Mouse (Mus musculus): ENCODE results near the gene Il31ra. TPM values are rescaled to one million over a fixed set of nuclear protein-coding genes. Genes with fewer than 3 reads are reported as not detected.
"Not testable (repeated sequence)": the region's sequence is repeated elsewhere in the genome, so short reads cannot be mapped to it uniquely, and the experiment has no call there.

Gene Il31ra
- polyA plus RNA-seq (2012; rRNA removed), result 0.31 and 0.33 TPM in 2 replicates

DNA sequence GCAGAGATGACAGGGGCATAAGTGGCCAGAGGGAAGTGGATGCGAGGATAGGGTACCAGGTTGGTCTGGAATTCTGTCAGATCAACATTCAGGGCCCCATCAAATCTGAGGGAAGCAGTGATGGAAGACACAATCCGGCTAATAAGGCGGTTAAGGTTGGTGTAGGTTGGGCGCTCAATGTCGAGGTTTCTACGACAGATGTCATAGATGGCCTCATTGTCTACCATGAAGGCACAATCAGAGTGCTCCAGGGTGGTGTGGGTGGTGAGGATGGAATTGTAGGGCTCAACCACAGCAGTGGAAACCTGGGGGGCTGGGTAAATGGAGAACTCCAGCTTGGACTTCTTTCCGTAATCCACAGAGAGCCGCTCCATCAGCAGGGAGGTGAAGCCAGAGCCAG, at the start of gene Il31ra:
Gene Il31ra, minus strand, starts transcription at position 101 of the 400 bp plus-strand sequence.
- H3K4me1 ChIP-seq (ENCODE audit: control insufficient read depth, insufficient read depth, insufficient read length); H3K27ac ChIP-seq (ENCODE audit: insufficient read depth, low read length); H3K27me3 ChIP-seq (ENCODE audit: control insufficient read depth, insufficient read depth, low read length); H3K36me3 ChIP-seq (ENCODE audit: control insufficient read depth, insufficient read depth, low read length); H3K4me3 ChIP-seq (ENCODE audit: extremely low read depth, insufficient read depth, insufficient read length); DNase-seq (ENCODE audit: low read depth in 1 of 2, low spot score in 2 of 2): not testable (repeated sequence)
- WGBS, result 90% methylated on average over 6 of the region's 8 CpGs

DNA sequence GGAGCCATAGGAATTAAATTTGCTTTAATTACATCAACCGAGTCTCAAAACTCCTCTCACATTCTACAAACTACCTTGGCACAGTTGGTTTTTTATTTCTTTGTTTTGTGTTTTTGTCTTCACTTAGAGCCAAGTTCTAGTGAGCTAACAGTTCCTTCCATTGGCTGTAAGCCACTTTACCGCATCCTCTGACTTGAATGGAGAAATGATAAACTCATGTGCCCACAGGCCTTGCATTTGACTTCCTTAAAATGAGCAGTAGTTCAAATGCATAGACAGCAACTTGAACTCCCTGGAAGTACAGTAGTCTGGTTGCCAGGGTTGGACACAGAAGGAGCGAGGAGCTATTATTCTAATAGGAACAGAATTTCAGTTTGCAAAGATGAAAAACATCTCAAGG, 48.7 kb upstream of the Il31ra start:
- no peak for DNase-seq (ENCODE audit: low read depth in 1 of 2, low spot score in 2 of 2)
- WGBS, result 80% methylated on average over 3 of the region's 3 CpGs

DNA sequence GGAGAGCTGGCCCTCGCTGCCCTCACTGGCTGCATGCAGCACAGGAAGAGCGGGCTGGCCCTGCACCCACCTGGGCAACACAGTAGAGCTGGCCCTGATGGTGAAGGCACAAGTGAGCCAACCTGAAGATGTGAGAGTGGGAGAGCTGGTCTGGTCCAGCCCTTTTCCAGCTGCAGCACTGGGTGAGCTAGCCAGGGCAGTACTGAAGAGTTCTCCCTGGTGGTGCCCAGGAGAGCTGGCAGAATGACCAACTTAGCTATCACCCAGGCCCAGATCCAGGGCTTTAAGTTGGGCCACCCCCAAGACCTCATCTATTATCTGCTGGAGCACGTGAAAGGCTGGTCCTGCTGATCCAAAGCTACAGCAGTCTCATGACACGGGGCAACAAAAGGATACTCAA, 45.0 kb upstream of the Il31ra start:
- no peak overlapping the region for H3K27ac ChIP-seq (ENCODE audit: insufficient read depth, low read length)
- TF ChIP-seq CTCF (IDR thresholded peaks at IDR 0.05; ENCODE audit: extremely low read depth, insufficient read depth, insufficient read length, insufficient replicate concordance) (no peak), POLR2A (IDR thresholded peaks at IDR 0.05; ENCODE audit: low read depth, low read length) (no peak)
- H3K4me1 ChIP-seq (ENCODE audit: control insufficient read depth, insufficient read depth, insufficient read length), result no peaks in the 10 kb centered on the region; the same call in 1 of the 2 replicates
- no peaks in the 10 kb centered on the region for H3K27me3 ChIP-seq (ENCODE audit: control insufficient read depth, insufficient read depth, low read length)
- no peak for DNase-seq (ENCODE audit: low read depth in 1 of 2, low spot score in 2 of 2)
- 84% methylated on average over 4 of the region's 4 CpGs for WGBS
- no peaks in the 10 kb centered on the region for H3K36me3 ChIP-seq (ENCODE audit: control insufficient read depth, insufficient read depth, low read length)
- H3K4me3 ChIP-seq (ENCODE audit: extremely low read depth, insufficient read depth, insufficient read length), result no peak overlapping the region

More for the DNA sequence above, 48.7 kb upstream of the Il31ra start:
- Histone ChIP-seq H3K27ac (ENCODE audit: insufficient read depth, low read length) (no peak overlapping the region), H3K4me3 (ENCODE audit: extremely low read depth, insufficient read depth, insufficient read length) (no peak overlapping the region), H3K4me1 (ENCODE audit: control insufficient read depth, insufficient read depth, insufficient read length) (no peaks in the 10 kb centered on the region), H3K36me3 (ENCODE audit: control insufficient read depth, insufficient read depth, low read length) (no peaks in the 10 kb centered on the region), H3K27me3 (ENCODE audit: control insufficient read depth, insufficient read depth, low read length) (no peaks in the 10 kb centered on the region)
- no peak for TF ChIP-seq CTCF (IDR thresholded peaks at IDR 0.05; ENCODE audit: extremely low read depth, insufficient read depth, insufficient read length, insufficient replicate concordance)
- TF ChIP-seq POLR2A (IDR thresholded peaks at IDR 0.05; ENCODE audit: low read depth, low read length), result no peak

DNA sequence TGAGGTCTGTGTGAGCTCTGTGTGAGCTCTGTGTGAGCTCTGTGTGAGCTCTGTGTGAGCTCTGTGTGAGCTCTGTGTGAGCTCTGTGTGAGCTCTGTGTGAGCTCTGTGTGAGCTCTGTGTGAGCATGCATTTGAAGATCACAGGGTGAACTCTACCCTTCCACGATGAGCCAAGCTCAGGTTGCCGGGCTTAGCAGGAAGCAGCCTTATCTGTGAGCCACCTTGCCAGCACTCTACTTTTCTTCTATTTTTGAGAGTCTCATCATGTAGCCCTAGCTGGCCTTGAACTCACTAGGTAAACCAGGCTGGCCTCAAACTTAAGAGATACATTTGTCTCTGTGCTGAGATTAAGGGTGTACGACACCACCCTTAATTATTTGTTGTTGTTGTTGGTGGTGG, 42.3 kb upstream of the Il31ra start:
- H3K36me3 ChIP-seq (ENCODE audit: control insufficient read depth, insufficient read depth, low read length), result no peaks in the 10 kb centered on the region
- WGBS, result 76% methylated on average over 3 of the region's 3 CpGs
- TF ChIP-seq CTCF (IDR thresholded peaks at IDR 0.05; ENCODE audit: extremely low read depth, insufficient read depth, insufficient read length, insufficient replicate concordance), result no peak
- no peak for TF ChIP-seq POLR2A (IDR thresholded peaks at IDR 0.05; ENCODE audit: low read depth, low read length)

DNA sequence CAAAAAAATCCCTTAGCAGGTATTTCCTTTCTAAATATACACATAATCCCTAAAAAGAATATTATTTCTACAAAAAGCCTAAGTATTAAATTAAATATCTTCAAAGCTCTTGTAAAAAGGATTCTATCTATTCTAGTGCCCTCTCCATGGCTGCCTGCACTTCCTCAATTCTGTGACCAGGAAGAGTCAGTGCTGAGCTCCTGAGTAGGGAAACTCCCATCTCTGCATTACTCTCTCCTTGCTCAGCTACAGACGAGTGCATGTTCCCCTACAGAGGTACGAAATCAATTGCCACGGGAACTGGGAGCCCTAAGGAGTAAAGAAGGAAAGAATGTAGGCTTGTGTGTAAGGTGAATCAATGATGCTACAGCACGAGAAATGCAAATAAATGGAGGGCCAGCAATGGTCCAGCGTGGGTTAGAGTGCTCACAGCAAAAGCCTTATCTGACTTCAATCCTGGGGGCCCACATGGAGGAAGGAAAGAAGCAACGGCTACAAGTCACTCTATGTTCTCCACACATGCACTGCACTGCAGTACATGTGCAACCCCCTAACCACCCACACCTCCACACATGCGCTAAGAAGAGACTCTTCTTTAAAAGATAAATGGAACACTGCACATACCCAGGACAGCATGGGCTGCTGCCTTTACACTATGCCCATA, 41.1 kb upstream of the Il31ra start:
- H3K36me3 ChIP-seq (ENCODE audit: control insufficient read depth, insufficient read depth, low read length), result no peaks in the 10 kb centered on the region
- no peak overlapping the region for H3K4me3 ChIP-seq (ENCODE audit: extremely low read depth, insufficient read depth, insufficient read length)
- H3K4me1 ChIP-seq (ENCODE audit: control insufficient read depth, insufficient read depth, insufficient read length), result no peaks in the 10 kb centered on the region; the same call in 1 of the 2 replicates
- 43% methylated on average over 7 of the region's 7 CpGs for WGBS
- TF ChIP-seq CTCF (IDR thresholded peaks at IDR 0.05; ENCODE audit: extremely low read depth, insufficient read depth, insufficient read length, insufficient replicate concordance) (no peak), POLR2A (IDR thresholded peaks at IDR 0.05; ENCODE audit: low read depth, low read length) (no peak)
- no peaks in the 10 kb centered on the region for H3K27me3 ChIP-seq (ENCODE audit: control insufficient read depth, insufficient read depth, low read length)
- DNase-seq (ENCODE audit: low read depth in 1 of 2, low spot score in 2 of 2), result no peak
- H3K27ac ChIP-seq (ENCODE audit: insufficient read depth, low read length), result no peak overlapping the region

More for the DNA sequence above, 42.3 kb upstream of the Il31ra start:
- Histone ChIP-seq H3K4me3 (ENCODE audit: extremely low read depth, insufficient read depth, insufficient read length) (no peak overlapping the region), H3K27ac (ENCODE audit: insufficient read depth, low read length) (no peak overlapping the region), H3K4me1 (ENCODE audit: control insufficient read depth, insufficient read depth, insufficient read length) (no peaks in the 10 kb centered on the region; the same call in 1 of the 2 replicates), H3K27me3 (ENCODE audit: control insufficient read depth, insufficient read depth, low read length) (no peaks in the 10 kb centered on the region)
- DNase-seq (ENCODE audit: low read depth in 1 of 2, low spot score in 2 of 2), result no peak

DNA sequence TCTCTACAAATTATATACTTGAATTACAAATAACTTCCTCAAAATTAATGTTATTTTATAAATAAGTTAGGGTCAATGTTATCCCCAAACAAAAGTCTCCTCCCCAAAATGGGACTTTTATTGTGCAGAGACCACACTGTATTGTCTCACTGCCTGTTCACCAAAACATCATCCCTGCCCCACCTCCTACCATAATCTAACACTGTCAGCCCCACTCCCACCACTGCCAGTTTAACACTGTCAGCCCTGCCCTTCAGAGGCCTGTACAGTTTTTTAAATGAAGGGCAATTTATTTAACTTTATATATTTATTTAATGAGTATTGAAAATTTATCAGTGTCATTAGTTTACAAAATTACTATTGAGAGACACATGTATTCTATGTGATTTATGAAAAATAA, 31.4 kb upstream of the Il31ra start:
- DNase-seq (ENCODE audit: low read depth in 1 of 2, low spot score in 2 of 2), result no peak
- Histone ChIP-seq H3K36me3 (ENCODE audit: control insufficient read depth, insufficient read depth, low read length) (no peaks in the 10 kb centered on the region), H3K27ac (ENCODE audit: insufficient read depth, low read length) (no peak overlapping the region), H3K27me3 (ENCODE audit: control insufficient read depth, insufficient read depth, low read length) (no peaks in the 10 kb centered on the region), H3K4me1 (ENCODE audit: control insufficient read depth, insufficient read depth, insufficient read length) (no peaks in the 10 kb centered on the region), H3K4me3 (ENCODE audit: extremely low read depth, insufficient read depth, insufficient read length) (no peak overlapping the region)
- no peak for TF ChIP-seq CTCF (IDR thresholded peaks at IDR 0.05; ENCODE audit: extremely low read depth, insufficient read depth, insufficient read length, insufficient replicate concordance)
- no peak for TF ChIP-seq POLR2A (IDR thresholded peaks at IDR 0.05; ENCODE audit: low read depth, low read length)

DNA sequence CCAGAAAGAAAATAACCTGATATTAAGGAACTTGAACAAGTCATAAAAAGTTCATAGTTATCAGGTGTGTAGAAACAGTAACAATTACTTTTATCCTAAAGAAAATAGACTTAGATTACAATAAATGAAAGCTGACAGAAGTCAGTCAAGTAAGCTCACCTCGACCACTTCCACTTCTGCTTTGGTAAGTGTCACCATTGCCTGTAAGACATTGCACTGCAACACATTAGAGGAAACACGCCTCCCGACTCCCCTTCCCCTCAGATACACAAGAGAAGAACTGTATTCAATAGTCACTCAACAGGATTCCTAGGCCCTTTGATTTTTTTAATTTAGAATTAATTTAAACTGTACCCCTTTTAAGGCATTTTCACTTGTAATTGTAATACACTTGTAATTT, 30.5 kb upstream of the Il31ra start:
- H3K27ac ChIP-seq (ENCODE audit: insufficient read depth, low read length), result no peak overlapping the region
- no peaks in the 10 kb centered on the region for H3K36me3 ChIP-seq (ENCODE audit: control insufficient read depth, insufficient read depth, low read length)
- WGBS, result 18% methylated on average over 3 of the region's 3 CpGs
- no peak overlapping the region for H3K4me3 ChIP-seq (ENCODE audit: extremely low read depth, insufficient read depth, insufficient read length)
- H3K4me1 ChIP-seq (ENCODE audit: control insufficient read depth, insufficient read depth, insufficient read length), result no peaks in the 10 kb centered on the region
- H3K27me3 ChIP-seq (ENCODE audit: control insufficient read depth, insufficient read depth, low read length), result no peaks in the 10 kb centered on the region
- no peak for TF ChIP-seq POLR2A (IDR thresholded peaks at IDR 0.05; ENCODE audit: low read depth, low read length)
- TF ChIP-seq CTCF (IDR thresholded peaks at IDR 0.05; ENCODE audit: extremely low read depth, insufficient read depth, insufficient read length, insufficient replicate concordance), result no peak
- no peak for DNase-seq (ENCODE audit: low read depth in 1 of 2, low spot score in 2 of 2)

Measured in spleen, adult 2 months (tissue).